Mouse (Mus musculus) bone marrow macrophage, adult 2 months (primary cell): ENCODE data around the gene Manbal. TPM values are rescaled to one million over a fixed set of nuclear protein-coding genes. Genes with fewer than 3 reads are reported as not detected.

ENCODE experiments used
- H3K27ac ChIP-seq: 2 replicates; pipeline ENCODE4 v1.5.1; 2012; ENCODE audit warnings: low read depth, low read length; ENCODE audit not compliant: insufficient read depth
- H3K4me1 ChIP-seq: 2 replicates; pipeline ENCODE4 v1.6.1; 2012; ENCODE audit warnings: low read length; ENCODE audit not compliant: control insufficient read depth, insufficient read depth
- H3K4me3 ChIP-seq: 2 replicates; pipeline ENCODE4 v1.5.1; 2012; ENCODE audit warnings: mild to moderate bottlenecking, low read length, moderate library complexity; ENCODE audit not compliant: insufficient read depth
- CTCF ChIP-seq: IDR thresholded peaks from 2 replicates; pipeline ENCODE4 v1.5.1; 2012; ENCODE audit warnings: low read depth, mild to moderate bottlenecking, low read length, moderate library complexity
- POLR2A ChIP-seq: IDR thresholded peaks from 2 replicates; pipeline ENCODE4 v1.6.1; 2012; ENCODE audit warnings: mild to moderate bottlenecking, low read depth, low read length, borderline replicate concordance
- polyA plus RNA-seq: library from polyadenylated mRNA; stranded (reverse); fragments of >200 nt; gene quantifications from 2 replicates; pipeline ENCODE4 v1.2.4, GENCODE M21; 2012; ENCODE audit not compliant: missing spikeins, insufficient read depth, insufficient read length

Manbal gene
- polyA plus RNA-seq, 1 experiment: 32.7 TPM

DNA sequence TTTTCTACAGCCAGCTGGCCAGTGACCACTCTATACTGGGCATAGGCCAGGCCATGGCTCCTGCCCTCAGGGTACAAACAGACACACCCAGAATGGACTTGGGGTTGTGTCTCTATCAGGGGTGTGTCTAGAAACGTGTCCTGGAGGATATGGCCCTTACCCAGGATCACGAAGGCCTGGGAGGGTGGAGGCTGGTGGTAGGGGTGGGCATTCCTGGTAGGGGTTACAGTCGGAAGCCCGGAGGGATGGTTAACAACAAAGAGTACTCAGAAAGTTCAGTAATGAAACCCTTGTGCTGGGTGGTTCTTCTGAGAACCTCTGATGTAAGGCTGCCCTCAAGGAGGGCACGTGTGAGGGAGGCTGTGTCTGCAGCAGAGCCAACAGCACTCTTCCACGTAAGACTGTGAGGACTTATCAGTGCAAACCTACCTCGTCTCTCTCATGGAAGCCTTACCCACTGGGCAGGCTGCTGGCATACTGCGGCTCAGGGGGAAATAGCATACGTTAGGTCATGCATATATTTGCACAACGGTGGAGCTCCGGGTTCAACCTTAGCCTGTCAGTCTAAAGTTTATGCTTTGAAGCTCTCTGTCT lies 54.8 kb downstream of the Manbal start:
- peaks cover 27% of the 10 kb centered on the region for H3K4me1 ChIP-seq
- no peak for TF ChIP-seq POLR2A
- no peak for TF ChIP-seq CTCF
- no peak overlapping the region for H3K4me3 ChIP-seq
- no peak overlapping the region for H3K27ac ChIP-seq

DNA sequence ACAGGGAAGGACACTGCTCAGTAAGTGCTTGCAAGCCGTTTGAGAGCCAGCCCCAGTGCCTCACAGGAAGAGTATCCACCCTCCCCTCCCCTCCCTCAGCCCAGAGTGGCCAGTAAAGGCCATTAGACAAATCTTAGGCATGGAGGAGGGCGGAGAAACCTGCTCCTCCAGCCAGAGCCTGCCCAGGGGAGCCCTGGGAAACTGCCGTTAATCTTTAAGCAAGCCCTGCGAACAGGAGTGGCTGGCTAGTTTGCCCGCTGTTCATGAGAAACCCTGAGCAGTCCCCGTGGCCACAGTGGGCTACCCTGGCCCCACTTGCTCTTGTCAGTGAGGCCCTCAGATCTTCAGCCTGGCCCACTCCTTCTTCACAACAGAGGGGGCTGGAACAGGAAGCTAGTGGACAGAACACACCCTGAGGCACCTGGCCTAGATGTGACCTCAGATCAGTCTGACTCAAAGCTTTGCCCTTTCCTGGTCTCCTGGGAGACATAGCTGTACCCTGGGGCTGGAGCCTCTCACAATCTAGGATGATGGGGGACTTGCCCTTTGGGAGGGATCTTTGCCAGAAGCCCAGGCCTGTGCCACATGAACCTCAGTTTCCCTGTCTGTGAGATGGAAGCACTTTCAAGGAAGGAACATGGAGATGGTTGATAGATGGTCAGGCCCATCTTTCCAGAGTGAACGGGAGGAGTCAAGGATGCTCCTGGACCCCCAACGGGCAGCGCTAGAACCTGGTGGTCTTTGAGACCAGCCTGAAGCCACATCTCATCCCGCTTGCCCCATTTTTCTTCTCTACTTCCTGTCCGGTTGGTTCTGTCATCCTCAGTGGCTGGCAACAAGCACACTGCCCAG lies 55.7 kb downstream of the Manbal start:
- Histone ChIP-seq H3K27ac (no peak overlapping the region), H3K4me1 (peaks cover 28% of the 10 kb centered on the region), H3K4me3 (peak overlapping the region; percentile 60; the same call in 1 of the 2 replicates)
- TF ChIP-seq POLR2A (no peak), CTCF (no peak)

DNA sequence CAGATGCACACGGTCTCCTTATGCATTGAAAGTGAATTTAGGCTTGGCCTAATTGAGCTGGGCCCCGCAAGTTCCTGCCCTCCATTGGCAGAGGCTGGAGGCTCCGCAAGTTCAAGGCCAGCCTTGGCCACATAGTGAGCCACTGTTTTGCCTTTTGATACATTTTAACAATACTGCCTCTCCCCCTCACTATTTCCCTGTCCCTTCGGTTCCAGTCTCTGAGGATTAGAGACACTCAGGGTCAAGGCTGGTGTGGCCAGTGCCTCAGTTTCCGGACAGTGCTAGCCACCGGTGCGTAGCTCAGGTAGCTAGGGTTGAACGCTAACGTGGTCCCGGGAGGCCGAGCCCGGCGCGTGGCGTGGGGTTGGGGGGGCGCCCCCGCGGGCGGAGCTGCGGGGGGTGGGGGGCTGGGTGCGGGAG lies 56.3 kb downstream of the Manbal start:
- Histone ChIP-seq H3K4me3 (peak overlapping the region; percentile 60), H3K4me1 (peaks cover 32% of the 10 kb centered on the region), H3K27ac (no peak overlapping the region)

DNA sequence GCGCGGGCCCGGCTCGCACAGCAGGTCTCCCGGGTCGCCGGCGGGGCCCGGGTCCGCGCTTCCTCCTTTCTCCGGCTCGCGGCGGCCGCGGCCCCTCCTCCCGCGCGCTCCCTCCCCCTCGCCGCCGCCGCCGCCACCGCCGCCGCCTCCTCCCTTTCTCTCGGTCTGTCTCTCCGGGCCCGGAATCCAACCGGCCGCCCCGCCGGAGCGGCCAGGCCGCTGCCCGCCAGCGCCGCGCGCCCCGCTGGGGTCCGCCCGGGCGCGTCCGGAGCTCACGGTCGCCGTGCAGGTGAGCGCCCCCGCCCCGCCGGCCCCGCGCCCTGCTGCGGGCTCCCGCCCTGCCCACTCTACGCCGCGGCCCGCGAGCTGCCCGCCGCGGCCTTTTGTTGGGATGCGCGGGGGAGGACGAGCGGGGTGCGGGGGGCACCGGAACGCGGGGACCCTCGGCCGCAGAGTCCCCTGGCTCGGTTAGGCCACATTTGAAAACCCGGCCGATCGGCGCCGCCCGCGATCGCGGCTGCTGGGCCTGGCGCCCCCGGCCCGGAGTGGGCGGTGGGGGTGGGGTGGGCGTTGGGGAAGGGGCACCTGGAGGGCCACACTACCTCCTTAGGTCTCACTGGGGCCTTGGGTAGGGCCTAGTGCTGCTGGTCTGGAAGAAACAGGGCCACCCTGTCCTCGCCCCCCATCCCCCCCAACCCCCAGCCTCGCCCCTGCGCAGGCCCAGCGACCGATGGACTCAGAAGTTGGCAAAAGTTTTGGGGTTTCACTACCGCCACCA lies 56.9 kb downstream of the Manbal start:
- H3K4me1 ChIP-seq: peaks cover 38% of the 10 kb centered on the region
- H3K4me3 ChIP-seq: peak overlapping the region; percentile 52
- TF ChIP-seq CTCF: no peak
- TF ChIP-seq POLR2A: no peak
- no peak overlapping the region for H3K27ac ChIP-seq

More for the DNA sequence above, 56.3 kb downstream of the Manbal start:
- TF ChIP-seq CTCF (no peak), POLR2A (no peak)

DNA sequence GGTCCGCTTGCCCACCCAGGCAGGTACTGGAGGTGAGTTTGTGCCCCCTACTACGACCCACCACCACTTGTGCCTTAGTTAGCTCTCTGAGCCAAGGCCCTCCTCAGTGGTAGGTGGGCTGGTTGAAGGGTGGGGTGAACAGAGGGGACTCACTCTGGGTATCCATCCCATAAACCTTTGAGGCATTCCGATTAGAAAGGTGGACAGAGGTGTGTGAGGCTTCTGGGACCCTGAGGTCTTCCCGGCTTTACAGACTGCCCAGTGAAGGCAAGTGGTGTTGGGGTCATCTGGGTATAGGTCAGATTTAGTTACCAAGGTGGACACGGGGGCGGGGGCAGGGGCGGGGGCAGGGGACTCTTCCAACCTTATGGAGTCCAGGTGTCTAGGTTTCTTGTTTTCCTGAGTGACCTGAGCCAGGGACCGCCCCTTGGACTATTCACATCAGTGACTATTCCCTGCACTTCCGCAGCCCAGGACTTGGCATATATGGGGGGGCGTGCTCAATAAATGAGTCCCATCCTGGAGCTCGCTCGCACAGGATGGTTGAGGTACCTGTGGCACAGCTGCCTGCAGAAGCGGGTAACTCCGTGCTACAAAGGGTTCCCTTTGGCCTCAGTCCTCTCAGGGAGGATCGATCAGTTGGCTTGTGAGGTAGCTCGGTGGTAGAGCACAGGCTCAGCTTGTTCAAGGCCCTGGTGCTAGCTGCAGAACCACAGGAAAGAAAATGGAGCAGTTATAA lies 57.7 kb downstream of the Manbal start:
- no peak for TF ChIP-seq POLR2A
- Histone ChIP-seq H3K27ac (no peak overlapping the region), H3K4me1 (peaks cover 45% of the 10 kb centered on the region), H3K4me3 (no peak overlapping the region)

DNA sequence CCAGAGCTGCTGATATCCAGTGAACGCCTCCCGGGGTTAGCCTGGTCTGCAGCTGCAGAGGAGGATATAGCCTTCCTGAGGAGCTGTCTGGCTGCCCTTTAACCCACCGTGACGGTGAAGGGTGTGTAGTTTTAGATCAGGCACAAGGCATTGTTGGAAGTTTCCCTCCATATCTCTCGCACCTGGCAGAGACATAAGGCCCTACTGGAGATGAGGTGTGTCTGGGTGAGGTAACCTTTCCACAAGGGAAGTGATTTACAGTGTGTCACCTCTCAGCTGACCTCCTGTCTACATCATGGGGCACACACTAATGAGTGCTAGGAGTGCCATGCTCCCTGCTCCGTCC lies 58.2 kb downstream of the Manbal start:
- peaks cover 46% of the 10 kb centered on the region for H3K4me1 ChIP-seq
- H3K4me3 ChIP-seq: no peak overlapping the region

DNA sequence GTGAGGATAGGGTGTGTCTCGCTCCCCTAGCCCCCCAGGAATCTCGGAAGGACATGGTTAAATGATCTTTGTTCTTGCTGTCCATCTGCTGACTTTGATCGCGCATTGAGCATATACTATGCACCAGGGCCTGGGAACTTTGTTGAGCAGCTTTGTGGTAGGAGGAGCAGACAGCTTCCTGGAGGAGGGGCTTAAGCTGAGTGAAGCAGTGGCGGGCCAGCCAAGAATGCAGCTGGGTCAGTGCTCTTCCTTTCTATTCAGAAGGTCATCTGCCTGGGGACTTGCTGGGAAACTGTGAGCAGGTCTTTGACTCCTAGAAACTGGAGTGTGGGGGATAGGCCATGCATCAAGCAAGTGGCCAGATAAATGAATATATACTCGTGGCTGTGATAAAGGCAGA lies 58.8 kb downstream of the Manbal start:
- Histone ChIP-seq H3K4me1 (peaks cover 46% of the 10 kb centered on the region), H3K4me3 (no peak overlapping the region), H3K27ac (no peak overlapping the region)
- no peak for TF ChIP-seq POLR2A
- no peak for TF ChIP-seq CTCF

More for the DNA sequence above, 58.2 kb downstream of the Manbal start:
- no peak for TF ChIP-seq CTCF
- no peak for TF ChIP-seq POLR2A
- no peak overlapping the region for H3K27ac ChIP-seq

DNA sequence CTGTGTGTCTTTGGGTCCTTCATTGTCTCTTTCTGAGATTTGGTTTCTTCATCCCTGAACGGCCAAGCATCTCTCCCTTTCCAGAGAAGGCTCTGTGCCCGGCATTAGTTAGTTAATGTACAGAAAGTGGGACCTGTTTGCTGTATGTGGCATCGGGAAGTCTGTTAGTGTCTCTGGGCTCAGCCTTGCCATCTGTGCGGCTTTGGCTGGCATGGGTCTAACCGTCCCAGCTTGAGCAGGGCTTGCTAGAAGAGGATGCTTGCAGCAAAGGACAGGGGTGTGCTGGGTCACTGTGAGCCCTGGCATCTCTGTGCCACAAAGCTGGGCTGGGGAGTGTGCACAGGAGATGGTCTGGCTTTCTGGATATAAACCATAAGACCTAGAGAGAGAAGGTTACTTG lies 59.8 kb downstream of the Manbal start:
- no peak overlapping the region for H3K4me3 ChIP-seq
- TF ChIP-seq POLR2A (no peak), CTCF (no peak)
- peaks cover 46% of the 10 kb centered on the region for H3K4me1 ChIP-seq
- H3K27ac ChIP-seq: no peak overlapping the region

DNA sequence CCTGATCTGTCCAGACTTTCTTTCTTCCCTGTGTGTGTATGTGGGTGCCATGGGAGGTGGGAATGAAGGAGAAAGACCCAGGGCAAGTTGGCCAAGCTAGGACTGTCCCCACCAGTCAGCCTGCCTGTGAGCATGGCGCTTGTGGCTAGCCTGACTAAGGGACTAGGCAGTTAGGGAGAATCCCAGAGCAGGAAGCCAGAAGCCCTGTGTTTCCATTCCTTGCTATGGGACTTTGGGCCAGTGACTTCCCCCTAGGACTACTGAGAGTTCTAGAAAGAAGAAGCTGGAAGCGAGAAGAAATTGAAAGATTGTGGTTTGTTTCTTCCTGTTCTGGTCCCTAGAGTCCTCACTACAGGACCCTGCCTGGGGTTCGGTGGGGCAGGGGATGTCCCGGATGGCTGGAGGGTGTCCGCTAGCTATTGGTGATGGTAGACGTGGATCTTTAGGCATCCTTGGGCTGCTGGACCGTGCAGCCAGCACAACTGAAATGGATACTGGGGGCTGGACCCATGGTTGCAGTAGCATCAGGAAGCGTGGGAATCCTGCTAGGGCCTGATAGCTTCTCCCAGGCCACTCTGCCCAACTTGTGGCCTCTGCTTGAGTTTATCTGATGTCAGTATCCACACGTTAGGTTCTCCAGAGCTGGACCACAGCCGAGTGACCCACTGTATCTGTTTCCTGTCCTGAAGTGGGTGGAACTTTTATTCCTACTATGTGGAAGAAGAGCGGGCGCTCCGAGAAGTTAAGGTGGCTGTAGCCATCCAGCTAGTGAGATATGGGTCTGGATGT lies 61.2 kb downstream of the Manbal start:
- Histone ChIP-seq H3K4me3 (no peak overlapping the region), H3K4me1 (peaks cover 36% of the 10 kb centered on the region), H3K27ac (peak overlapping the region; percentile 11)
- no peak for TF ChIP-seq POLR2A
